Mouse (Mus musculus) small intestine, adult 2 months (tissue): Measurements from ENCODE around the gene Cd33.

ENCODE experiments used
- CTCF ChIP-seq: fragments of 200-500 bp; IDR thresholded peaks from 2 replicates; pipeline ENCODE4 v1.5.1; 2012; ENCODE audit warnings: low read depth, mild to moderate bottlenecking, control low read depth, inconsistent platforms, low read length, moderate library complexity, mixed read lengths; ENCODE audit not compliant: insufficient replicate concordance, insufficient read length; ENCODE audit errors: extremely low read depth
- POLR2A ChIP-seq: fragments of 200-500 bp; IDR thresholded peaks from 2 replicates; pipeline ENCODE4 v1.6.1; 2012; ENCODE audit warnings: low read depth, mild to moderate bottlenecking, control low read depth, inconsistent platforms, low read length, moderate library complexity

DNA sequence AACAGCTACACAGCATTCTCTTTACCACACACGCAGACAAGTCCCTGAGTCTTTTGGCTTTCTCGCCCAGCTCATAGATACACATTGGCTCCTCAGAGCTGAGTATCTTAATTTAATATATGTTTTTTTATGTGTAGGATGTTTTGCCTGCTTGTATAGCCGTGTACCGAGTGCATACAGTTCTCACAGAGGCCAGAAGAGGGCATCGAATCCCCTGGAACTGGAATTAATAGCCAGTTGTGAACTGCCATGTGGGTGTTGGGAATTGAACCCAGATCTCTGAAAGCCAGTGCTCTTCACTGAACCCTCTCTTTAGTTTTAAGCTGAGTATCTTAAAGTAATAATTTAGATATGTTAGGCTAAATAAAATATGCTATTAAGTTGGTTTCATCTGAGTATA is 40.6 kb upstream of the Cd33 start:
- TF ChIP-seq POLR2A (no peak), CTCF (no peak)
